Mouse (Mus musculus): Measurements from ENCODE around the gene Gm12258. TPM values are rescaled to one million over a fixed set of nuclear protein-coding genes. Genes with fewer than 3 reads are reported as not detected.

Gm12258 gene
- total RNA-seq (2023), result 1 to 10 TPM; 1.4 to 2.1 TPM

DNA sequence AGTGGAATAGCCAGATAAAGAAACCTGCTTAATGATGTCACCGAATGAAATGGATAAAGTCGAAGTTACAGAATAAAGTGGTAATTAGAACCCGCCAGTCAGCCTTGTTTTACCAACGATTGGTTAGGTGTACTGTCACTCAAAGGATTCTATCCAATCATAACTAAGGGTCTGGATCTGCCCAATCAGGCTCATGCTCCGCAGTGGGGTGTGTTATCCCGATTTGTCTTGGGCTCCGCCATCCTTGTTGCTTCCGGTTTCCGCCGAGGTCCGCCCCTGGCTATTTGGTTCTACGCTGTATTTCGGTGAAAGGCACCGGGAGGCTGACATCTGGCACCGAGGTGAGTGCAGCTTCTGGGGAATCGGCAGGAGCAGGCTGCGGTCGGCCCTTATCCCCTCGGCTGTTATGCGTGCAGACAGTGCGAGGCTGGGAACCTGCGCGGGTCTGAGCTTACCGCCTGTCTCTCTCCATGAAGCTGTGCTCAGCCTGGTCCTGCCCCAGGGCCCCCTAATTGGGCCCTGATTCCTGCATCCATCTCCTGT, at the start of gene Gm12258:
Gm12258 (plus strand) TSS at position 240 of the 543 bp plus-strand sequence.

DNA sequence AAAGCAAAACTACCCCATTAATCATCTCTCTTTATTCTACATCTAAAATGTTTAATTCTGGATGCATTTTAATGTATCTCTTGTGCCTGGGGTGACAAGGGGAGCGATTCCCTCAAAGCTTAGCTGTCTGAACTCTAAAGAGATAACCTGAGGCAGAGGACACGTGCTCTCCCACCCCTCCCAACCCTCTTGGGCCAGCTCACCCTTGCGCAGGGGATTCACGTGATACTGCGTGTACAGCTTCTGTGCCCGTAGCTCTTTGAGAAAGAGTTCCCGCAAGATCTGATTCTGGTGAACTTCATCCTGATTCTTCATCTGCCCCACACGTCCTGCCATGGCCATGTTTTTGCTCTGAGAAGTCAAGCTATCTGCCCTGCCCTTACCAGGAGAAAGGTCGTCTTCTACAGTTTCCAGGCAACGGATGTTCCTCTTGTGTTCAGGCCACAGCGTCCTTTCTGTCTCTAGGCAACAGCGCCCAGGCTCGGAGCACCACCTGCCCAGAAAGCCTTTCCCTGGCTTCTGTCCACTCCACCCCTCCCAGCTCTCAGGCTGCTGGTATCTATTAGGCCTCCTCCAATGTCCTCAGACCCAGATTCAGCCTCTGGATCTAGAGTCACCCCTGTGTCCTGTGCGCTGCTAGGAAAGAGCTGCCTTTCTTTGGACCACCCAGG, 45.3 kb upstream of the Gm12258 start, which contains the start of gene Fam183b:
Fam183b (minus strand) TSS at position 403 of the 671 bp plus-strand sequence.

DNA sequence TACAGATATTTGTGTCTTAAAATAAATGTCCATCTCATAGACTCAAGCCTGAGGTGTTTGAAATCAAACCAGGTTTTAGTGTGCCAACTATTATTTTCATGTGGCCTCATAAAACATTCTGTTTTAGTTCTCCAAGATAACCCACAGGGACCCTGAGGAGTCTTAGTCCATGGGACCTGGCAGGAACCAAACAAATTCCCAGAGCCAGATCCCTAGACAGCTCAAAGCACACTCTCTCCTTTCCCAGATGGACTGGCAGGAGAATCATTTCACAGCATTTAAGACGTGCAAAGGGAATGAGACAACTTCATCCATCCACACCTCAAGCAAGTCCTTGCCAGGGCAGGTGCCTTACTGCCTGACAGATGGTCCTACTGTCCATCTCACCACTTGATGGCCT, 32.3 kb upstream of the Gm12258 start, which contains the start of gene Olfr313:
Olfr313 (plus strand) TSS at position 301 of the 400 bp plus-strand sequence.

DNA sequence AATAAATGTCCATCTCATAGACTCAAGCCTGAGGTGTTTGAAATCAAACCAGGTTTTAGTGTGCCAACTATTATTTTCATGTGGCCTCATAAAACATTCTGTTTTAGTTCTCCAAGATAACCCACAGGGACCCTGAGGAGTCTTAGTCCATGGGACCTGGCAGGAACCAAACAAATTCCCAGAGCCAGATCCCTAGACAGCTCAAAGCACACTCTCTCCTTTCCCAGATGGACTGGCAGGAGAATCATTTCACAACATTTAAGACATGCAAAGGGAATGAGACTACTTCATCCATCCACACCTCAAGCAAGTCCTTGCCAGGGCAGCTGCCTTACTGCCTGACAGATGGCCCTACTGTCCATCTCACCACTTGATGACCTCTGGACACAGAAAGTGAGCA, 18.0 kb upstream of the Gm12258 start, which contains the start of gene Olfr312:
Olfr312 (plus strand) TSS at position 301 of the 400 bp plus-strand sequence.

DNA sequence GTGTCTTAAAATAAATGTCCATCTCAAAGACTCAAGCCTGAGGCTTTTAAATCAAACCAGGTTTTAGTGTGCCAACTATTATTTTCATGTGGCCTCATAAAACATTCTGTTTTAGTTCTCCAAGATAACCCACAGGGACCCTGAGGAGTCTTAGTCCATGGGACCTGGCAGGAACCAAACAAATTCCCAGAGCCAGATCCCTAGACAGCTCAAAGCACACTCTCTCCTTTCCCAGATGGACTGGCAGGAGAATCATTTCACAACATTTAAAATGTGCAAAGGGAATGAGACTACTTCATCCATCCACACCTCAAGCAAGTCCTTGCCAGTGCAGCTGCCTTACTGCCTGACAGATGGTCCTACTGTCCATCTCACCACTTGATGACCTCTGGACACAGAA, 8.0 kb upstream of the Gm12258 start, which contains the start of gene Olfr311:
Olfr311 (plus strand) TSS at position 301 of the 400 bp plus-strand sequence.

DNA sequence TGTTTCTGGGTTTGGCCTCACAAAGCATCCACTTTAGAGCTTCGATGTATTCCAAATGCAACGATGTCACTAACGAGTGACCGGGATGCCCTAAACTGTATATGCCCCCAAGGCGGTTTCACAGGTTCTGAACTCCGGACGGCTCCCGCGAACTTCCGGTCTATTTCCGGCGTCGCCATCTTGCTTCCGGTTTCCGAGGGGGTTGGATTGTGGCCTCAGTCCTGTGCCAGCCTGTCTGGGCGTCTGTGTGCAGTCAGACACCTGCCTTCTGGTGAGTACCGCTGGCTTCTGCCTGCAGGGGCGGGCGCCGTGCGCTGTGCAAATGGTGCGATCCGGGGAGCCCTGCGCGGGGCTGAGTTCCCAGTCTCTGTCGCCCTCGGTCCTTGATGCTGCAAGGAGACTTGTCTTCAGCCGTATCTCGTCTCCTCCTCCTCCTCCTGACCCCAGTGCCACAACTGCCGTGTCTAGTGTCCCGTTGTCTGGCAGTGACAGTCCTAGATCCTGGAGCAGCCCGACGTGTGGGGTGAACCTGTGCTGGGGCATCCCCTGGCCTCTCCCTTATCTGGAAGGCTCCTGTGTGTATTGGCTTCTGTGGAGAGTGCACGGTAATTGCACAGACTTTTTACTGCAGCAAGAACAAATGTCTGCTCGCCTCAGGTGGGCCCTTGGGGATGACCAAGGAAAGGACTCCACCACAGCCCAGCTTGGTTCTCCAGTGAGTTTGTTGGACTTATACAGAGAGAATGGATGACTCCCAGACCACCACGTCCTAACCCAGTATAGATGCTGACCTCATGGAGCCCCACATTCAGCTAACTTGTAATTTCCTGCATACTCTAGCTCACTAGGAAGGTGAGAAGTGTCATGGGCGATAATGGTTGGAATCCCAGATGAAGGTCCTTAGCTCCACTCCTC, 20.3 kb downstream of the Gm12258 start, which contains the start of gene 2810021J22Rik:
2810021J22Rik (plus strand) TSS at position 178 of the 915 bp plus-strand sequence.

DNA sequence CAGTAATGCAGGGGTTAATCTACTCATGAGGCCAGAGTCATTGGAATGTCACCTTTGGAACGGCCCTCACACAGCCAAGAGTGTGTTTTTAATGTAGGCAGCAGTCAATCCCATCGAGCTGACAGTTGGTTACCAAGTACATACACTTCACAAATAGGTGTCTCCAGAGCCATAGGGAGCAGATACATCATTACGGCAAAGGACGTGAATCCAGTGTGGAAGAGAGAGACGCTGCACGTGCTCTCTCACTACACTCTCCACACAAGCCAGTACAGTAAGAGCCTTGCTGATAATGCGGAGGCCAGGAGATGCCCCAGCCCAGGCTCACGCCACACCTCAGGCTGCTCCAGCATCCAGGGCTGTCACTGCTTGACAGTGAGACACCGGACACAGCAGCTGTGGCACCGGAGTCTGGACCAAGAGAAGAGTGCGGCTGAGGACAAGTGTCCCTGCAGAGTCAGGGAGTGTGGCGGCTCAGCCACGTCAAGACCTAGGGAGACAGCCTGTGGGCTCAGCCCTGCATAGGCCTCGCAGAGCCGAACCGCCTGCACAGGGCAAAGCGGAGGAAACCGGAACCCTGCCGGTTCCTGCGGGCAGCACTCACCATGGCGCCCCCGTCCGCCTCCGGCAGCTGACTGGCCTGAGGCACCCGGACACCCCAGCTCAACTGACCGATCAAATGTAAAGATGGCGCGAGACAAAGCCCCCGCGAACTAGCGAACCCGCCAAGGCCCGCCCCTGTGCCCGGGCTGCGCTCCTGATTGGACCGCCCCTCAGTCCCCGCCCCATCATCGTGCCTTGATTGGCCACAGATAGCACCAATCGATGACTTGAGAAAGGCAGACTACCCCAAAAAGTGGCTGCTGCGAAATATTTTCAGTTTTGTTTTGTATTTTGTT, 56.8 kb downstream of the Gm12258 start, which contains the start of gene Zfp39:
Zfp39 (minus strand) TSS at position 715 of the 899 bp plus-strand sequence.

Other genes with a start within 250 kb of the Gm12258 start
- gene 2210407C18Rik, start 231.1 kb upstream of the Gm12258 start, total RNA-seq (2023), result not detected
- gene Olfr323, start 216.7 kb upstream of the Gm12258 start, total RNA-seq (2023), result not detected
- 1 to 10 TPM; 1.4 to 2.2 TPM for gene Trim58, start 206.7 kb upstream of the Gm12258 start, total RNA-seq (2023)
- gene Olfr322, start 188.4 kb upstream of the Gm12258 start, total RNA-seq (2023), result under 1 TPM in 1 of 2 experiments, not detected in 1; 0.11 TPM
- gene Olfr320, start 166.1 kb upstream of the Gm12258 start, total RNA-seq (2023), result not detected
- not detected for gene Olfr319, start 148.0 kb upstream of the Gm12258 start, total RNA-seq (2023)
- gene Olfr318, start 123.1 kb upstream of the Gm12258 start, total RNA-seq (2023), result under 1 TPM; 0.15 TPM
- not detected for gene Olfr317, start 107.9 kb upstream of the Gm12258 start, total RNA-seq (2023)
- gene Olfr316, start 94.4 kb upstream of the Gm12258 start, total RNA-seq (2023), result not detected
- not detected for gene Olfr315, start 74.0 kb upstream of the Gm12258 start, total RNA-seq (2023)
- gene Olfr314, start 64.2 kb upstream of the Gm12258 start, total RNA-seq (2023), result not detected
- not detected for gene Fam183b, start 45.2 kb upstream of the Gm12258 start, total RNA-seq (2023)
- gene Olfr313, start 32.2 kb upstream of the Gm12258 start, total RNA-seq (2023), result not detected
- gene Olfr312, start 17.9 kb upstream of the Gm12258 start, total RNA-seq (2023), result not detected
- gene Olfr311, start 7.9 kb upstream of the Gm12258 start, total RNA-seq (2023), result not detected
- gene 2810021J22Rik, start 20.1 kb downstream of the Gm12258 start, total RNA-seq (2023), result 1 to 10 TPM; 2.7 to 4.3 TPM
- 1 to 10 TPM; 5.1 to 5.8 TPM for gene Zfp39, start 57.1 kb downstream of the Gm12258 start, total RNA-seq (2023)
- gene Btnl10, start 70.8 kb downstream of the Gm12258 start, total RNA-seq (2023), result 10 to 100 TPM; 11.5 to 17.4 TPM
- 10 to 100 TPM; 55.9 to 58.3 TPM for gene Rnf187, start 91.8 kb downstream of the Gm12258 start, total RNA-seq (2023)
- 10 to 100 TPM; 30.3 to 38.9 TPM for gene Hist3h2ba, start 101.8 kb downstream of the Gm12258 start, total RNA-seq (2023)
- 10 to 100 TPM; 68.3 to 79.0 TPM for gene Hist3h2a, start 107.5 kb downstream of the Gm12258 start, total RNA-seq (2023)
- not detected for gene Trim17, start 107.5 kb downstream of the Gm12258 start, total RNA-seq (2023)
- 10 to 100 TPM; 59.7 to 67.0 TPM for gene Trim11, start 130.9 kb downstream of the Gm12258 start, total RNA-seq (2023)